Mouse (Mus musculus) ES-E14 (cell line): ENCODE data around the gene Lingo1.

ENCODE experiments used
- CHD2 ChIP-seq: IDR thresholded peaks from 2 replicates; pipeline ENCODE4 v1.6.1; 2014; ENCODE audit warnings: mild to moderate bottlenecking, low read depth, low read length, inconsistent platforms
- HCFC1 ChIP-seq: IDR thresholded peaks from 2 replicates; pipeline ENCODE4 v1.6.1; 2012; ENCODE audit warnings: low read length, inconsistent platforms, borderline replicate concordance; ENCODE audit not compliant: insufficient read depth
- MAFK ChIP-seq: IDR thresholded peaks from 2 replicates; pipeline ENCODE4 v1.6.1; 2014; ENCODE audit warnings: mild to moderate bottlenecking, low read depth, low read length, inconsistent platforms; ENCODE audit not compliant: insufficient read depth
- ZNF384 ChIP-seq: IDR thresholded peaks from 2 replicates; pipeline ENCODE4 v1.6.1; 2012; ENCODE audit warnings: low read depth, low read length, inconsistent platforms

- no peak for TF ChIP-seq MAFK
- no peak for TF ChIP-seq CHD2
- TF ChIP-seq HCFC1: no peak
- TF ChIP-seq ZNF384: no peak
Measured at GRCm38 (mm10) chr9:56773666-56774065, 22.6 kb downstream of the Lingo1 start.
